Mouse (Mus musculus) midbrain, embryonic 13.5 days (tissue): ENCODE results near the gene Pdgfb. TPM values are rescaled to one million over a fixed set of nuclear protein-coding genes. Genes with fewer than 3 reads are reported as not detected.

ENCODE experiments used
- ATAC-seq: fragments of 200-750 bp; cut with Nextera tagmentation; 2 replicates; pipeline ENCODE4 v1.8.0; 2017; ENCODE audit warnings: mild to moderate bottlenecking, moderate TSS enrichment, moderate library complexity
- H3K27ac ChIP-seq: fragments of 300-500 bp; sonication (generic); 2 replicates; pipeline ENCODE4 v1.5.1; 2015; ENCODE audit warnings: inconsistent platforms, mild to moderate bottlenecking, moderate library complexity
- H3K27me3 ChIP-seq: fragments of 300-500 bp; sonication (generic); 2 replicates; pipeline ENCODE4 v1.6.1; 2015; ENCODE audit warnings: mild to moderate bottlenecking, inconsistent platforms
- H3K36me3 ChIP-seq: fragments of 300-500 bp; sonication (generic); 2 replicates; pipeline ENCODE4 v1.6.1; 2015; ENCODE audit warnings: mild to moderate bottlenecking, inconsistent platforms
- H3K4me1 ChIP-seq: fragments of 300-500 bp; sonication (generic); replicated peaks from 2 replicates; pipeline ENCODE4 v1.6.1; 2015; ENCODE audit warnings: inconsistent platforms
- H3K4me2 ChIP-seq: fragments of 300-500 bp; sonication (generic); replicated peaks from 2 replicates; pipeline ENCODE4 v1.6.1; 2015; ENCODE audit warnings: moderate library complexity, mild to moderate bottlenecking, inconsistent platforms
- H3K4me3 ChIP-seq: fragments of 300-500 bp; sonication (generic); replicated peaks from 2 replicates; pipeline ENCODE4 v1.5.1; 2015; ENCODE audit warnings: mild to moderate bottlenecking, inconsistent platforms
- H3K9ac ChIP-seq: fragments of 300-500 bp; sonication (generic); replicated peaks from 2 replicates; pipeline ENCODE4 v1.6.1; 2015; ENCODE audit warnings: mild to moderate bottlenecking, inconsistent platforms
- H3K9me3 ChIP-seq: fragments of 300-500 bp; sonication (generic); 2 replicates; pipeline ENCODE4 v1.6.1; 2016; ENCODE audit warnings: mild to moderate bottlenecking, inconsistent platforms
- WGBS: fragments of 180-500 bp; shearing (Covaris S2); methylation state at CpG from one replicate; pipeline ENCODE4 v1.1.7; 2015; 5-methylcytosine and 5-hydroxymethylcytosine counted together
- polyA plus RNA-seq: library from polyadenylated mRNA; unstranded; fragments of >200 nt; fragmentation: Nextera tagmentation; extraction: Ambion mirVana; gene quantifications from 2 replicates; pipeline ENCODE4 v1.2.1, GENCODE M21; 2015

The Pdgfb gene
- polyA plus RNA-seq, 1 experiment from 2014 or later: 2.3 TPM

GRCm38 (mm10) chr15:80030399-80030798 is 15.6 kb upstream of the Pdgfb start:
- H3K4me2 ChIP-seq: no peak overlapping the region
- 93% methylated on average over 10 of the region's 10 CpGs for WGBS
- peaks cover 2% of the 10 kb centered on the region; the same call in 1 of the 2 replicates for H3K4me1 ChIP-seq
- ATAC-seq: no peak
- H3K9ac ChIP-seq: no peak overlapping the region
- no peak overlapping the region for H3K27ac ChIP-seq
- no peaks in the 10 kb centered on the region for H3K27me3 ChIP-seq
- no peaks in the 10 kb centered on the region for H3K36me3 ChIP-seq
- no peak overlapping the region for H3K4me3 ChIP-seq
- no peaks in the 10 kb centered on the region for H3K9me3 ChIP-seq

- 82% methylated on average over 5 of the region's 5 CpGs for WGBS
- ATAC-seq: no peak
- H3K27ac ChIP-seq: no peak overlapping the region
- H3K4me2 ChIP-seq: no peak overlapping the region
- H3K4me1 ChIP-seq: peaks cover 16% of the 10 kb centered on the region
- H3K9ac ChIP-seq: no peak overlapping the region
- H3K4me3 ChIP-seq: no peak overlapping the region
- H3K36me3 ChIP-seq: no peaks in the 10 kb centered on the region
- H3K9me3 ChIP-seq: no peaks in the 10 kb centered on the region
- no peaks in the 10 kb centered on the region for H3K27me3 ChIP-seq
Measured at GRCm38 (mm10) chr15:80028862-80029261, 14.1 kb upstream of the Pdgfb start.

GRCm38 (mm10) chr15:80026689-80027353 is 12.0 kb upstream of the Pdgfb start:
- Histone ChIP-seq H3K4me2 (no peak overlapping the region), H3K9me3 (no peaks in the 10 kb centered on the region), H3K27ac (no peak overlapping the region), H3K9ac (no peak overlapping the region), H3K4me3 (no peak overlapping the region), H3K27me3 (no peaks in the 10 kb centered on the region), H3K4me1 (peaks cover 16% of the 10 kb centered on the region), H3K36me3 (no peaks in the 10 kb centered on the region)
- WGBS: 84% methylated on average over 14 of the region's 14 CpGs
- no peak for ATAC-seq

- H3K4me1 ChIP-seq: peaks cover 16% of the 10 kb centered on the region
- no peak overlapping the region for H3K4me2 ChIP-seq
- no peak overlapping the region for H3K9ac ChIP-seq
- 67% methylated on average over 5 of the region's 5 CpGs for WGBS
- H3K27me3 ChIP-seq: no peaks in the 10 kb centered on the region
- no peak overlapping the region for H3K27ac ChIP-seq
- H3K36me3 ChIP-seq: no peaks in the 10 kb centered on the region
- H3K9me3 ChIP-seq: no peaks in the 10 kb centered on the region
- H3K4me3 ChIP-seq: no peak overlapping the region
- ATAC-seq: no peak
Measured at GRCm38 (mm10) chr15:80026061-80026460, 11.3 kb upstream of the Pdgfb start.

GRCm38 (mm10) chr15:80025615-80026014 is 10.8 kb upstream of the Pdgfb start:
- Histone ChIP-seq H3K4me1 (peaks cover 16% of the 10 kb centered on the region), H3K9ac (no peak overlapping the region), H3K9me3 (no peaks in the 10 kb centered on the region), H3K36me3 (no peaks in the 10 kb centered on the region), H3K27me3 (no peaks in the 10 kb centered on the region), H3K4me2 (no peak overlapping the region), H3K27ac (no peak overlapping the region), H3K4me3 (no peak overlapping the region)
- WGBS: 57% methylated on average over 7 of the region's 7 CpGs
- ATAC-seq: no peak

- H3K9ac ChIP-seq: no peak overlapping the region; the same call in 1 of the 2 replicates
- H3K4me2 ChIP-seq: no peak overlapping the region
- no peaks in the 10 kb centered on the region for H3K27me3 ChIP-seq
- no peak overlapping the region for H3K27ac ChIP-seq
- H3K9me3 ChIP-seq: no peaks in the 10 kb centered on the region
- WGBS: 37% methylated on average over 11 of the region's 11 CpGs
- H3K36me3 ChIP-seq: no peaks in the 10 kb centered on the region
- ATAC-seq: peak; percentile 60
- H3K4me1 ChIP-seq: peaks cover 16% of the 10 kb centered on the region
- no peak overlapping the region for H3K4me3 ChIP-seq
Measured at GRCm38 (mm10) chr15:80024331-80025313, 9.8 kb upstream of the Pdgfb start.

- WGBS: 69% methylated on average over 4 of the region's 4 CpGs
- H3K4me1 ChIP-seq: peaks cover 15% of the 10 kb centered on the region
Measured at GRCm38 (mm10) chr15:80020516-80020915, 5.7 kb upstream of the Pdgfb start.

GRCm38 (mm10) chr15:80019625-80020024 is 4.8 kb upstream of the Pdgfb start:
- Histone ChIP-seq H3K27ac (no peak overlapping the region), H3K9me3 (no peaks in the 10 kb centered on the region), H3K4me1 (peaks cover 10% of the 10 kb centered on the region), H3K9ac (no peak overlapping the region), H3K27me3 (peaks cover 35% of the 10 kb centered on the region), H3K36me3 (no peaks in the 10 kb centered on the region), H3K4me3 (no peak overlapping the region), H3K4me2 (no peak overlapping the region)
- 68% methylated on average over 4 of the region's 4 CpGs for WGBS
- no peak for ATAC-seq

More at GRCm38 (mm10) chr15:80020516-80020915, 5.7 kb upstream of the Pdgfb start:
- ATAC-seq: no peak
- H3K9ac ChIP-seq: no peak overlapping the region
- no peaks in the 10 kb centered on the region for H3K9me3 ChIP-seq
- H3K4me2 ChIP-seq: no peak overlapping the region
- peaks cover 26% of the 10 kb centered on the region for H3K27me3 ChIP-seq
- H3K36me3 ChIP-seq: no peaks in the 10 kb centered on the region
- H3K4me3 ChIP-seq: no peak overlapping the region
- peak overlapping the region; percentile 44; the same call in 1 of the 2 replicates for H3K27ac ChIP-seq

GRCm38 (mm10) chr15:80019220-80019619 is 4.4 kb upstream of the Pdgfb start:
- Histone ChIP-seq H3K36me3 (no peaks in the 10 kb centered on the region), H3K4me1 (peaks cover 10% of the 10 kb centered on the region), H3K4me2 (no peak overlapping the region), H3K4me3 (no peak overlapping the region), H3K27me3 (peaks cover 39% of the 10 kb centered on the region), H3K9ac (no peak overlapping the region), H3K27ac (no peak overlapping the region), H3K9me3 (no peaks in the 10 kb centered on the region)
- ATAC-seq: no peak
- 82% methylated on average over 7 of the region's 7 CpGs for WGBS

GRCm38 (mm10) chr15:80016563-80017301 is 2.0 kb upstream of the Pdgfb start:
- H3K27me3 ChIP-seq: peaks cover 64% of the 10 kb centered on the region
- 92% methylated on average over 9 of the region's 9 CpGs for WGBS

GRCm38 (mm10) chr15:80015211-80015952 is 605 bp upstream of the Pdgfb start:
- Histone ChIP-seq H3K9me3 (no peaks in the 10 kb centered on the region), H3K27ac (no peak overlapping the region), H3K36me3 (no peaks in the 10 kb centered on the region), H3K27me3 (peaks cover 77% of the 10 kb centered on the region), H3K4me1 (peaks cover 34% of the 10 kb centered on the region), H3K4me3 (peak overlapping the region; percentile 66), H3K9ac (peak overlapping the region; percentile 76; the same call in 1 of the 2 replicates), H3K4me2 (peak overlapping the region; percentile 94)
- WGBS: 61% methylated on average over 7 of the region's 7 CpGs
- ATAC-seq: no peak

More at GRCm38 (mm10) chr15:80016563-80017301, 2.0 kb upstream of the Pdgfb start:
- peaks cover 33% of the 10 kb centered on the region for H3K4me1 ChIP-seq
- no peaks in the 10 kb centered on the region for H3K9me3 ChIP-seq
- ATAC-seq: no peak
- H3K4me3 ChIP-seq: no peak overlapping the region
- no peak overlapping the region for H3K27ac ChIP-seq
- no peak overlapping the region for H3K4me2 ChIP-seq
- H3K36me3 ChIP-seq: no peaks in the 10 kb centered on the region
- no peak overlapping the region for H3K9ac ChIP-seq
